Comparison of ENCODE assay signal across 13 mouse cellular contexts in genomic region chr16:91985211-91985610, GRCm38 (mm10).
"Had no signal": no experiment of that assay in that cellular context is flagged by ENCODE, and none has a peak within 500 bp of the region (broad histone marks: within the 10 kb centered on the region; RNA-seq: fewer than 3 reads in every experiment).

No protein-coding gene starts in this region.

- H3K9ac ChIP-seq: limb, embryonic 12.5 days; liver, embryonic 13.5 days; liver, postnatal 0 days; lung, embryonic 15.5 days; midbrain, embryonic 12.5 days; neural tube, embryonic 13.5 days; stomach, embryonic 15.5 days had no signal

- H3K4me3 ChIP-seq: layer of hippocampus, adult 2 months; limb, embryonic 12.5 days; liver, embryonic 13.5 days; lung, embryonic 15.5 days; midbrain, embryonic 12.5 days; neural tube, embryonic 13.5 days; stomach, embryonic 15.5 days had no signal

- H3K4me1 ChIP-seq: limb, embryonic 12.5 days; liver, embryonic 13.5 days; lung, embryonic 15.5 days; midbrain, embryonic 12.5 days; neural tube, embryonic 13.5 days; stomach, embryonic 15.5 days had no signal

- H3K36me3 ChIP-seq: limb, embryonic 12.5 days; liver, embryonic 13.5 days; lung, embryonic 15.5 days; midbrain, embryonic 12.5 days; neural tube, embryonic 13.5 days; stomach, embryonic 15.5 days had no signal

- ATAC-seq: hindbrain, postnatal 0 days; liver, postnatal 0 days; midbrain, embryonic 16.5 days had no signal

- DNase-seq: liver; liver, embryonic 13.5 days; liver, postnatal 0 days; lung, postnatal 14 days; thymus, postnatal 4 days had no signal

- H3K4me2 ChIP-seq: limb, embryonic 12.5 days; liver, embryonic 13.5 days; lung, embryonic 15.5 days; midbrain, embryonic 12.5 days; neural tube, embryonic 13.5 days; stomach, embryonic 15.5 days had no signal

- H3K9me3 ChIP-seq: limb, embryonic 12.5 days; liver, embryonic 13.5 days; lung, embryonic 15.5 days; midbrain, embryonic 12.5 days; neural tube, embryonic 13.5 days; stomach, embryonic 15.5 days had no signal

- H3K27me3 ChIP-seq: limb, embryonic 12.5 days; liver, embryonic 13.5 days; lung, embryonic 15.5 days; midbrain, embryonic 12.5 days; neural tube, embryonic 13.5 days; stomach, embryonic 15.5 days had no signal

- H3K27ac ChIP-seq: hindbrain, postnatal 0 days; layer of hippocampus, adult 2 months; limb, embryonic 12.5 days; liver, embryonic 13.5 days; lung, embryonic 15.5 days; midbrain, embryonic 12.5 days; neural tube, embryonic 13.5 days; stomach, embryonic 15.5 days had no signal
